19 mouse cellular contexts compared by ENCODE assay signal in the genomic region with DNA sequence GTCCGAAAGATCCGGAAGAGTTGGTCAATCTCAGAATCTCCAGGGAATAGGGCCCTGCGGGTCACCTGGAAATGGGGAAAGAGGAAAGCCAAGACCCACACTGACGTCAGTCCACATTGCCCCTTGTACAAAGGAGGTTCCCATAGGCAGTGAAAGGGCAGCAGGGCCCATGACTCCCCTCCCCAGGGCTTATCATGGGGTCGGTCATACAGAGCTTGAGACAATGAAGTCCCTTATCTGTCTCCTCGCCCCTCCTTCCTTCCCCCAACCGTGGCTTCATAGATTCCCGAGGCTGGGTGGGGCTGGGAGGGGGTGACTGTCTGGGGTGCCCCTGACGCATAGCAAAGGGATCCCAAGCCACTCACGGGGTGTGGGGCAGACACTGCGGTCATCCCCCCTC. TPM values are rescaled to one million over a fixed set of nuclear protein-coding genes. Genes with fewer than 3 reads are reported as not detected.
DNase-seq lines count a peak whose midpoint lies in the region; ATAC-seq and TF ChIP-seq lines count a peak whose summit lies in the region.
"Had no signal": no experiment of that assay in that cellular context is flagged by ENCODE, and none has a peak within 500 bp of the region (broad histone marks: within the 10 kb centered on the region; RNA-seq: fewer than 3 reads in every experiment).

No protein-coding gene starts in this region.

- no peak overlapping the region for H3K9ac ChIP-seq in heart, embryonic 11.5 days (ENCODE audit: low read depth, low read length)
- H3K9ac ChIP-seq in heart, embryonic 15.5 days, result no peak overlapping the region
- peak overlapping the region; percentile 20; the same call in 1 of the 2 replicates for H3K9ac ChIP-seq in ES-E14 (ENCODE audit: insufficient read depth, low read depth, low read length, poor library complexity, severe bottlenecking)
- H3K9ac ChIP-seq in liver, embryonic 11.5 days (ENCODE audit: low read depth, low read length), result no peak overlapping the region
- H3K9ac ChIP-seq: forebrain, embryonic 13.5 days; forebrain, postnatal 0 days; hindbrain, embryonic 15.5 days; kidney, embryonic 15.5 days had no signal

- peaks cover 26% of the 10 kb centered on the region for H3K4me1 ChIP-seq in heart, embryonic 11.5 days (ENCODE audit: control insufficient read depth, insufficient read depth, low read length)
- peaks cover 42% of the 10 kb centered on the region for H3K4me1 ChIP-seq in heart, embryonic 15.5 days (replicated peaks)
- H3K4me1 ChIP-seq in ES-E14 (ENCODE audit: control insufficient read depth in 2 of 2, insufficient read depth in 2 of 2, low read length in 2 of 2, poor library complexity in 1 of 2), result peaks cover 7 to 9% of the 10 kb centered on the region in 2 experiments; a peak in 3 of 4 replicates
- H3K4me1 ChIP-seq in liver, embryonic 11.5 days (replicated peaks; ENCODE audit: control insufficient read depth, insufficient read depth, low read length), result peaks cover 27% of the 10 kb centered on the region

- no peak for DNase-seq in heart, adult 18-20 months
- no peak for DNase-seq in heart, postnatal 10 days
- DNase-seq in ES-E14 (ENCODE audit: low read depth, low spot score), result no peak
- DNase-seq in liver, embryonic 11.5 days (ENCODE audit: low spot score), result no peak
- no peak for DNase-seq in layer of hippocampus, adult 9-11 months
- DNase-seq: adrenal gland, postnatal 14 days; cerebellum, adult 18-20 months; forebrain, postnatal 0 days; gastrocnemius, postnatal 14 days had no signal

- no peaks in the 10 kb centered on the region for H3K9me3 ChIP-seq in heart, embryonic 11.5 days (replicated peaks; ENCODE audit: control insufficient read depth, low read length)
- no peaks in the 10 kb centered on the region for H3K9me3 ChIP-seq in heart, embryonic 15.5 days (replicated peaks)
- H3K9me3 ChIP-seq in ES-E14 (ENCODE audit: control insufficient read depth, insufficient read depth, low read depth, low read length), result no peaks in the 10 kb centered on the region
- no peaks in the 10 kb centered on the region for H3K9me3 ChIP-seq in liver, embryonic 11.5 days (ENCODE audit: control insufficient read depth, low read length)
- H3K9me3 ChIP-seq: embryonic facial prominence, embryonic 10.5 days; forebrain, embryonic 13.5 days; hindbrain, embryonic 15.5 days; kidney, embryonic 15.5 days had no signal

- H3K4me2 ChIP-seq in heart, embryonic 11.5 days, result 0 out of 2 replicates have a peak overlapping the region, but pooled peaks have one; percentile 19
- H3K4me2 ChIP-seq in heart, embryonic 15.5 days, result no peak overlapping the region
- no peak overlapping the region for H3K4me2 ChIP-seq in liver, embryonic 11.5 days
- H3K4me2 ChIP-seq: forebrain, embryonic 13.5 days; hindbrain, embryonic 15.5 days; kidney, embryonic 15.5 days had no signal

- peak overlapping the region; percentile 17; the same call in 1 of the 2 replicates for H3K27ac ChIP-seq in heart, embryonic 11.5 days (ENCODE audit: low read depth, low read length)
- peak overlapping the region; percentile 59 for H3K27ac ChIP-seq in heart, embryonic 15.5 days
- no peak overlapping the region for H3K27ac ChIP-seq in ES-E14 (ENCODE audit: insufficient read depth, low read depth, low read length, poor library complexity, severe bottlenecking)
- H3K27ac ChIP-seq in liver, embryonic 11.5 days (ENCODE audit: low read depth, low read length), result 0 out of 2 replicates have a peak overlapping the region, but pooled peaks have one; percentile 29
- H3K27ac ChIP-seq: embryonic facial prominence, embryonic 10.5 days; forebrain, embryonic 13.5 days; hindbrain, embryonic 15.5 days; kidney, embryonic 15.5 days had no signal

- peaks cover 20% of the 10 kb centered on the region for H3K36me3 ChIP-seq in heart, embryonic 11.5 days (ENCODE audit: control insufficient read depth, insufficient read depth, low read length)
- H3K36me3 ChIP-seq in heart, embryonic 15.5 days, result peaks cover 31% of the 10 kb centered on the region
- H3K36me3 ChIP-seq in ES-E14 (ENCODE audit: control insufficient read depth, insufficient read depth, low read length, poor library complexity, severe bottlenecking), result peaks cover 27% of the 10 kb centered on the region
- peaks cover 31% of the 10 kb centered on the region for H3K36me3 ChIP-seq in liver, embryonic 11.5 days (ENCODE audit: control insufficient read depth, insufficient read depth, low read length)
- H3K36me3 ChIP-seq: hindbrain, embryonic 15.5 days had no signal

- WGBS in heart, embryonic 11.5 days (ENCODE audit: insufficient replicate concordance), result 44% methylated on average over 11 of the region's 11 CpGs
- 53% methylated on average over 11 of the region's 11 CpGs for WGBS in heart, embryonic 15.5 days
- 44% methylated on average over 11 of the region's 11 CpGs for WGBS in liver, embryonic 11.5 days

- intact Hi-C loops in heart, postnatal 10 days (cut with DNase I), result no loop called here

- H3K4me3 ChIP-seq in heart, embryonic 11.5 days (ENCODE audit: low read depth, low read length), result no peak overlapping the region
- no peak overlapping the region for H3K4me3 ChIP-seq in heart, embryonic 15.5 days
- no peak overlapping the region for H3K4me3 ChIP-seq in ES-E14 (ENCODE audit: insufficient read depth in 1 of 2, low read depth in 1 of 2, low read length in 2 of 2, poor library complexity in 1 of 2, severe bottlenecking in 1 of 2)
- no peak overlapping the region for H3K4me3 ChIP-seq in liver, embryonic 11.5 days (ENCODE audit: low read depth, low read length)
- H3K4me3 ChIP-seq: embryonic facial prominence, embryonic 10.5 days; forebrain, embryonic 13.5 days; hindbrain, embryonic 15.5 days; kidney, embryonic 15.5 days had no signal

- no peak for ATAC-seq in heart, embryonic 11.5 days (replicated peaks; ENCODE audit: insufficient number of reproducible peaks, low FRiP score, low TSS enrichment)
- no peak for ATAC-seq in heart, embryonic 15.5 days (replicated peaks; ENCODE audit: insufficient number of reproducible peaks, insufficient read depth, low FRiP score, low read depth)
- no peak for ATAC-seq in liver, embryonic 11.5 days (replicated peaks; ENCODE audit: low FRiP score)
- ATAC-seq: activated CD4-positive, CD25-positive, alpha-beta regulatory T cell, adult 4 months; CD4-positive, CD25-positive, alpha-beta regulatory T cell, adult 4 months; forebrain, embryonic 13.5 days; forebrain, postnatal 0 days; intestine, embryonic 16.5 days had no signal

- in situ Hi-C loops in ES-E14 (cut with MboI; ENCODE audit: low sequenced_read_pairs in 2 of 2, unreplicated experiment in 2 of 2), result no loop called here

- H3K27me3 ChIP-seq in heart, embryonic 11.5 days (ENCODE audit: control insufficient read depth, insufficient read depth, low read length), result no peaks in the 10 kb centered on the region
- no peaks in the 10 kb centered on the region for H3K27me3 ChIP-seq in heart, embryonic 15.5 days
- no peaks in the 10 kb centered on the region for H3K27me3 ChIP-seq in liver, embryonic 11.5 days (replicated peaks; ENCODE audit: control insufficient read depth, insufficient read depth, low read length)
- H3K27me3 ChIP-seq: forebrain, embryonic 13.5 days; hindbrain, embryonic 15.5 days; kidney, embryonic 15.5 days had no signal

TF ChIP-seq in ES-E14, 5 proteins besides CTCF, POLR2A, EP300 and RAD21:
- TF ChIP-seq ZC3H11A (IDR thresholded peaks at IDR 0.05; ENCODE audit: borderline replicate concordance, low read depth, low read length) (no peak), HCFC1 (IDR thresholded peaks at IDR 0.05; ENCODE audit: borderline replicate concordance, insufficient read depth, low read length) (no peak), MAFK (IDR thresholded peaks at IDR 0.05; ENCODE audit: insufficient read depth, low read depth, low read length) (no peak), CHD2 (IDR thresholded peaks at IDR 0.05; ENCODE audit: low read depth, low read length) (no peak), ZNF384 (IDR thresholded peaks at IDR 0.05; ENCODE audit: low read depth, low read length) (no peak)

RNA-seq across cellular contexts. Expression of gene Rab5b, which starts 3.5 kb away (rescaled TPM):
- polyA plus RNA-seq in heart, embryonic 11.5 days (2014; fragmentation: Nextera tagmentation; extraction: Ambion mirVana), result 51.3 and 64.5 TPM in 2 replicates
- 10 to 100 TPM; 76.5 to 84.4 TPM for total RNA-seq in heart, adult 18-20 months (2021)
- 61.0 and 67.8 TPM in 2 replicates for polyA plus RNA-seq in heart, embryonic 15.5 days (2015; fragmentation: Nextera tagmentation; extraction: Ambion mirVana)
- total RNA-seq in heart, postnatal 10 days (2021), result 10 to 100 TPM; 74.3 to 78.1 TPM
- 23.2 and 32.8 TPM in 2 replicates for total RNA-seq in ES-E14 (2012; rRNA removed)
- 46.9 and 47.1 TPM in 2 replicates for polyA plus RNA-seq in liver, embryonic 11.5 days (2014; fragmentation: Nextera tagmentation; extraction: Ambion mirVana)

RNA-seq across cellular contexts. Expression of gene Pmel, which starts 4.4 kb away (rescaled TPM):
- polyA plus RNA-seq in heart, embryonic 11.5 days (2014; fragmentation: Nextera tagmentation; extraction: Ambion mirVana), result 0.96 and 1.5 TPM in 2 replicates
- total RNA-seq in heart, adult 18-20 months (2021), result 1 to 10 TPM in 1 of 2 experiments, under 1 TPM in 1; 0.65 to 1.1 TPM
- polyA plus RNA-seq in heart, embryonic 15.5 days (2015; fragmentation: Nextera tagmentation; extraction: Ambion mirVana), result 2.5 and 2.7 TPM in 2 replicates
- total RNA-seq in heart, postnatal 10 days (2021), result 1 to 10 TPM; 2.1 to 2.2 TPM
- 11.4 and 44.2 TPM in 2 replicates for total RNA-seq in ES-E14 (2012; rRNA removed)
- 0.83 and 0.85 TPM in 2 replicates for polyA plus RNA-seq in liver, embryonic 11.5 days (2014; fragmentation: Nextera tagmentation; extraction: Ambion mirVana)
- total RNA-seq: gastrocnemius, adult 18-20 months had no signal

RNA-seq across cellular contexts. Expression of gene Cdk2, which starts 5.2 kb away (rescaled TPM):
- polyA plus RNA-seq in heart, embryonic 11.5 days (2014; fragmentation: Nextera tagmentation; extraction: Ambion mirVana), result 91.1 and 98.5 TPM in 2 replicates
- total RNA-seq in heart, adult 18-20 months (2021), result 1 to 10 TPM; 8.2 to 9.1 TPM
- polyA plus RNA-seq in heart, embryonic 15.5 days (2015; fragmentation: Nextera tagmentation; extraction: Ambion mirVana), result 85.9 and 90.4 TPM in 2 replicates
- total RNA-seq in heart, postnatal 10 days (2021), result 10 to 100 TPM; 30.6 to 36.4 TPM
- total RNA-seq in ES-E14 (2012; rRNA removed), result 40.7 and 43.5 TPM in 2 replicates
- 102 and 117 TPM in 2 replicates for polyA plus RNA-seq in liver, embryonic 11.5 days (2014; fragmentation: Nextera tagmentation; extraction: Ambion mirVana)

RNA-seq across cellular contexts. Expression of gene Suox, which starts 25.7 kb away (rescaled TPM):
- 11.1 and 12.4 TPM in 2 replicates for polyA plus RNA-seq in heart, embryonic 11.5 days (2014; fragmentation: Nextera tagmentation; extraction: Ambion mirVana)
- 10 to 100 TPM; 22.3 to 28.2 TPM for total RNA-seq in heart, adult 18-20 months (2021)
- 11.1 and 14.4 TPM in 2 replicates for polyA plus RNA-seq in heart, embryonic 15.5 days (2015; fragmentation: Nextera tagmentation; extraction: Ambion mirVana)
- 10 to 100 TPM; 14.4 to 16.3 TPM for total RNA-seq in heart, postnatal 10 days (2021)
- 7.0 and 7.4 TPM in 2 replicates for total RNA-seq in ES-E14 (2012; rRNA removed)
- polyA plus RNA-seq in liver, embryonic 11.5 days (2014; fragmentation: Nextera tagmentation; extraction: Ambion mirVana), result 12.4 and 12.5 TPM in 2 replicates

RNA-seq across cellular contexts. Expression of gene Dgka, which starts 45.0 kb away (rescaled TPM):
- polyA plus RNA-seq in heart, embryonic 11.5 days (2014; fragmentation: Nextera tagmentation; extraction: Ambion mirVana), result 5.6 and 5.9 TPM in 2 replicates
- total RNA-seq in heart, adult 18-20 months (2021), result 10 to 100 TPM; 11.5 to 16.1 TPM
- polyA plus RNA-seq in heart, embryonic 15.5 days (2015; fragmentation: Nextera tagmentation; extraction: Ambion mirVana), result 5.4 and 10.1 TPM in 2 replicates
- 10 to 100 TPM; 10.3 to 11.9 TPM for total RNA-seq in heart, postnatal 10 days (2021)
- 11.9 and 19.3 TPM in 2 replicates for total RNA-seq in ES-E14 (2012; rRNA removed)
- polyA plus RNA-seq in liver, embryonic 11.5 days (2014; fragmentation: Nextera tagmentation; extraction: Ambion mirVana), result 4.6 and 5.5 TPM in 2 replicates
